Mouse (Mus musculus) bone marrow macrophage, adult 2 months (primary cell): ENCODE results near the gene Lmbrd2.

ENCODE experiments used
- CTCF ChIP-seq: IDR thresholded peaks from 2 replicates; pipeline ENCODE4 v1.5.1; 2012; ENCODE audit warnings: low read depth, mild to moderate bottlenecking, low read length, moderate library complexity
- POLR2A ChIP-seq: IDR thresholded peaks from 2 replicates; pipeline ENCODE4 v1.6.1; 2012; ENCODE audit warnings: mild to moderate bottlenecking, low read depth, low read length, borderline replicate concordance

- no peak for TF ChIP-seq CTCF
- TF ChIP-seq POLR2A = no peak
Measured at GRCm38 (mm10) chr15:9189796-9190195, 49.4 kb downstream of the Lmbrd2 start.
